Mouse (Mus musculus) kidney, embryonic 16.5 days (tissue): ENCODE measurements around the gene Incenp. TPM values are rescaled to one million over a fixed set of nuclear protein-coding genes. Genes with fewer than 3 reads are reported as not detected.
"Not testable (repeated sequence)": the region's sequence is repeated elsewhere in the genome, so short reads cannot be mapped to it uniquely, and the experiment has no call there.

Source experiments
- ATAC-seq: fragments of 200-750 bp; cut with Nextera tagmentation; 2 replicates; pipeline ENCODE4 v1.8.0; 2017; ENCODE audit warnings: moderate TSS enrichment; ENCODE audit not compliant: low FRiP score, low TSS enrichment
- H3K27ac ChIP-seq: fragments of 300-500 bp; sonication (generic); 2 replicates; pipeline ENCODE4 v1.5.1; 2014; ENCODE audit warnings: low read length
- H3K27me3 ChIP-seq: fragments of 300-500 bp; sonication (generic); 2 replicates; pipeline ENCODE4 v1.6.1; 2014; ENCODE audit warnings: low read length, control low read depth, mixed read lengths; ENCODE audit not compliant: insufficient read depth
- H3K36me3 ChIP-seq: fragments of 300-500 bp; sonication (generic); 2 replicates; pipeline ENCODE4 v1.6.1; 2014; ENCODE audit warnings: low read length, control low read depth, mixed read lengths; ENCODE audit not compliant: insufficient read depth
- H3K4me1 ChIP-seq: fragments of 300-500 bp; sonication (generic); 2 replicates; pipeline ENCODE4 v1.6.1; 2014; ENCODE audit warnings: low read length, control low read depth, mixed read lengths; ENCODE audit not compliant: insufficient read depth
- H3K4me2 ChIP-seq: fragments of 300-500 bp; sonication (generic); replicated peaks from 2 replicates; pipeline ENCODE4 v1.6.1; 2014; ENCODE audit warnings: low read depth, low read length
- H3K4me3 ChIP-seq: fragments of 300-500 bp; sonication (generic); 2 replicates; pipeline ENCODE4 v1.5.1; 2014; ENCODE audit warnings: mild to moderate bottlenecking, low read length
- H3K9ac ChIP-seq: fragments of 300-500 bp; sonication (generic); replicated peaks from 2 replicates; pipeline ENCODE4 v1.6.1; 2014; ENCODE audit warnings: low read length
- H3K9me3 ChIP-seq: fragments of 300-500 bp; sonication (generic); 2 replicates; pipeline ENCODE4 v1.6.1; 2016; ENCODE audit warnings: low read length, control low read depth
- WGBS: fragments of 180-500 bp; shearing (Covaris S2); extraction: QIAGEN DNeasy Blood & Tissue Kit; methylation state at CpG from one replicate; pipeline ENCODE4 v1.1.7; 2014; 5-methylcytosine and 5-hydroxymethylcytosine counted together
- polyA plus RNA-seq: library from polyadenylated mRNA; unstranded; fragments of >200 nt; fragmentation: Nextera tagmentation; extraction: Ambion mirVana; gene quantifications from 2 replicates; pipeline ENCODE4 v1.2.1, GENCODE M21; 2015

Gene Incenp
- polyA plus RNA-seq, 1 experiment from 2014 or later = 99.9 TPM

DNA sequence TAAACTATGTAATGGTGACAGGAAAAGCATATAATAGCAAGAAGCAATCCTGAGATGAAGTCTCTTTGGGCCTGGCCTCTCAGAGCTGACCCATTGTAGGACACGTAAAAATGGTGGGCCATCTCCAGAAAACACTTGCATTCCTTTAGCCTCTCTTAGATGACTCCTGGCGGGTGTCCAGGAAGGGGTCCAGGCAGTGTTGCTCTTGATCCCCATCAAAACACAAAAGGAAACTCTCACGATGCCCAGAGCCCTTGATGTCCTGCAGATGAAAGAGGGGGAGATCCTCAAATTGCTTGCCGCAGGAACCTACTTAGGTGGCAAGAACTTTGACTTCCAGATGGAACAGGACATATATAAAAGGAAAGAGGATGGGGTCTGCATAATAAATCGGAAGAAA, 38.1 kb upstream of the Incenp start:
- H3K36me3 ChIP-seq = no peaks in the 10 kb centered on the region
- no peaks in the 10 kb centered on the region for H3K9me3 ChIP-seq
- no peaks in the 10 kb centered on the region for H3K27me3 ChIP-seq
- H3K4me1 ChIP-seq = peaks cover 11% of the 10 kb centered on the region
- no peak for ATAC-seq
- H3K9ac ChIP-seq = no peak overlapping the region
- H3K4me3 ChIP-seq = no peak overlapping the region
- WGBS = 59% methylated on average over 5 of the region's 5 CpGs
- no peak overlapping the region for H3K27ac ChIP-seq
- H3K4me2 ChIP-seq = no peak overlapping the region

GRCm38 (mm10) chr19:9936579-9936978, 37.2 kb upstream of the Incenp start:
- peaks cover 10% of the 10 kb centered on the region; the same call in 1 of the 2 replicates for H3K4me1 ChIP-seq

GRCm38 (mm10) chr19:9933908-9934307, 34.6 kb upstream of the Incenp start:
- ATAC-seq = no peak
- Histone ChIP-seq H3K27me3 (no peaks in the 10 kb centered on the region), H3K9ac (no peak overlapping the region), H3K4me2 (no peak overlapping the region), H3K36me3 (no peaks in the 10 kb centered on the region), H3K27ac (no peak overlapping the region), H3K4me1 (0 out of 2 replicates have a peak, but pooled peaks cover 7% of the 10 kb centered on the region), H3K4me3 (no peak overlapping the region), H3K9me3 (no peaks in the 10 kb centered on the region)
- WGBS = 75% methylated on average over 2 of the region's 2 CpGs

More at GRCm38 (mm10) chr19:9936579-9936978, 37.2 kb upstream of the Incenp start:
- H3K4me3 ChIP-seq = no peak overlapping the region
- H3K9ac ChIP-seq = no peak overlapping the region
- H3K9me3 ChIP-seq = no peaks in the 10 kb centered on the region
- no peak for ATAC-seq
- H3K27ac ChIP-seq = no peak overlapping the region
- 69% methylated on average over 5 of the region's 5 CpGs for WGBS
- H3K27me3 ChIP-seq = no peaks in the 10 kb centered on the region
- H3K36me3 ChIP-seq = no peaks in the 10 kb centered on the region
- no peak overlapping the region for H3K4me2 ChIP-seq

DNA sequence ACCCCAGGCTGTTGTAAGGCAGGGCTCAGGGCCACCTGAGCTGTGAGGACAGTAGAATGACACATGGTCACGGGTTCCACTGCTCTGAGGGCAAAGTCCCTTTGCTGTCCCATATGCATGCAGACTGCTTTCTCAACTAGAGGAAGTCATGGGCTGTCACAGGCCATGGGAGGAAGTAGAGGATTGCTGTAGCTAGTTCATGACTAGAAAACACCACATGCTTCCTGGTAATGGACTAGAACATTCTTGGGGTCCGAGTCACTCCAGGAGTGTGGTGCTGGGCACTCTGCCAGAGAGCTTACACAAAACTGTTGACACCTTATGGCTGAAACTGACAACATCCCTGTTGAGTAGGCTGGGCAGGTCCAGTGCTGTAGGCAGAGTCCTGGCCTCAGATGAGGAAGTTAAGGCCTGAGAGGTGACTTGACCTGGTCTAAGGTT, 31.8 kb upstream of the Incenp start:
- H3K36me3 ChIP-seq, H3K9ac ChIP-seq, H3K4me2 ChIP-seq, H3K4me1 ChIP-seq, H3K27me3 ChIP-seq, H3K9me3 ChIP-seq, H3K27ac ChIP-seq, H3K4me3 ChIP-seq: not testable (repeated sequence)
- 0 out of 2 replicates have a peak, but pooled peaks have one; percentile 6 for ATAC-seq
- 70% methylated on average over 2 of the region's 2 CpGs for WGBS

GRCm38 (mm10) chr19:9928089-9928488, 28.7 kb upstream of the Incenp start:
- no peaks in the 10 kb centered on the region for H3K27me3 ChIP-seq
- no peak overlapping the region for H3K4me2 ChIP-seq
- no peaks in the 10 kb centered on the region for H3K36me3 ChIP-seq
- no peak for ATAC-seq
- H3K9ac ChIP-seq = no peak overlapping the region
- no peak overlapping the region for H3K27ac ChIP-seq
- no peak overlapping the region for H3K4me3 ChIP-seq
- H3K9me3 ChIP-seq = no peaks in the 10 kb centered on the region
- H3K4me1 ChIP-seq = peaks cover 7% of the 10 kb centered on the region; the same call in 1 of the 2 replicates
- 75% methylated on average over 9 of the region's 9 CpGs for WGBS

DNA sequence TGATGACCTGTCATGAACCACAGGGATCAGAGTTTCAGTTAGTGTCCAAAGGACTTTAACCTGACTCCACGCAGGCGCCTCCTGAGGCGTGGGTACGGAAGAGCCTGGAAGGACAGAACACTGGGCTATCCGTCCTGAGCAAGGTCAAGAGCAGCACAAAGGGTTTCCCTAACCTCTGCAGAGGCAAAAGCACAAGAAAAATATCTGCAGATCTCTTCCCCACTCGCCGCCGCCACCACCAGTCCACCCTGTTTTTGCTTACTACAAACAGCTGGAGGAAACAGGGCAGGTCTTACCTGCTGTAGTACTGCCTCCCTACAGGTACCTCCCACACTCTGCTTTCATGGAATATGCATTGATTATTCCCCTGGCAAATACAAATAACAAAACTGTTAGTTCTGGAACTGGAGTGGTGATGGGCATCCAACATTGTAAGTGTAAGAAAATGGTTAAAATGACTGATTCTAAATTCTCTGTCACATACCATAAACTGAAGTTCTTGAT, 25.5 kb upstream of the Incenp start:
- no peak overlapping the region for H3K4me2 ChIP-seq

GRCm38 (mm10) chr19:9924034-9924768, 24.9 kb upstream of the Incenp start:
- Histone ChIP-seq H3K27ac (no peak overlapping the region), H3K27me3 (no peaks in the 10 kb centered on the region), H3K9me3 (no peaks in the 10 kb centered on the region), H3K4me1 (peaks cover 14% of the 10 kb centered on the region), H3K4me3 (no peak overlapping the region), H3K9ac (no peak overlapping the region), H3K4me2 (no peak overlapping the region), H3K36me3 (no peaks in the 10 kb centered on the region)
- 41% methylated on average over 13 of the region's 13 CpGs for WGBS
- ATAC-seq = peak; percentile 52; the same call in 1 of the 2 replicates

More for the DNA sequence above, 25.5 kb upstream of the Incenp start:
- no peak overlapping the region for H3K9ac ChIP-seq
- WGBS = 31% methylated on average over 8 of the region's 8 CpGs
- H3K27me3 ChIP-seq = no peaks in the 10 kb centered on the region
- no peak overlapping the region for H3K27ac ChIP-seq
- peaks cover 14% of the 10 kb centered on the region for H3K4me1 ChIP-seq
- H3K9me3 ChIP-seq = no peaks in the 10 kb centered on the region
- no peak overlapping the region for H3K4me3 ChIP-seq
- ATAC-seq = peak; percentile 29; the same call in 1 of the 2 replicates
- H3K36me3 ChIP-seq = no peaks in the 10 kb centered on the region

GRCm38 (mm10) chr19:9923048-9923447, 23.7 kb upstream of the Incenp start:
- Histone ChIP-seq H3K4me2 (no peak overlapping the region), H3K9me3 (no peaks in the 10 kb centered on the region), H3K27ac (no peak overlapping the region), H3K27me3 (no peaks in the 10 kb centered on the region), H3K4me3 (no peak overlapping the region), H3K9ac (no peak overlapping the region), H3K36me3 (no peaks in the 10 kb centered on the region), H3K4me1 (peaks cover 14% of the 10 kb centered on the region)
- peak; percentile 62; the same call in 1 of the 2 replicates for ATAC-seq

DNA sequence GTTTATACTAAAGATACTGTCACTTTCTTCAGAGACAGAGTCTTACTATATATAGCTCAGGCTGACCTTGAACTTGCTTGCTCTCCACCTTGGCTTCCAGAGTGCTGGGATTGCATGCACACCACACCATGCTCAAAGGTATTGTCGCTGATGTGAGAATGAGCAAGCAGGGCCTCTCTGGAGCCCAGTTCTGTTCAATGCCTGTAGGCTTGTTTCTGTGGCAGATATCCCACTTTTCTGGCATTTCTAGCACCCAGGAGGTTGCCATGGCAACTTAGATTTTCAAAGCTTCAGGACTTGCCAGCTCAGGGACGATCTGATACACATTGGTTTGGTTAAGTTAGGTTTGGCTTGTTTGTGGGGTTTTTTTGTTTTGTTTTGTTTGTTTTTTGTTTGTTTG, 22.9 kb upstream of the Incenp start:
- Histone ChIP-seq H3K4me2 (no peak overlapping the region), H3K27me3 (no peaks in the 10 kb centered on the region), H3K27ac (no peak overlapping the region), H3K4me1 (peaks cover 14% of the 10 kb centered on the region), H3K9ac (no peak overlapping the region), H3K9me3 (no peaks in the 10 kb centered on the region), H3K4me3 (no peak overlapping the region), H3K36me3 (no peaks in the 10 kb centered on the region)
- WGBS = 38% methylated on average over 2 of the region's 2 CpGs
- ATAC-seq = peak; percentile 19; the same call in 1 of the 2 replicates
